Mouse (Mus musculus): Measurements from ENCODE around the gene Gm20388. TPM values are rescaled to one million over a fixed set of nuclear protein-coding genes. Genes with fewer than 3 reads are reported as not detected.
A peak's percentile ranks its signal among the peaks of the same experiment; 100 is the strongest.

Gm20388 gene
- polyA plus RNA-seq, 1 experiment = 18.7 TPM

DNA sequence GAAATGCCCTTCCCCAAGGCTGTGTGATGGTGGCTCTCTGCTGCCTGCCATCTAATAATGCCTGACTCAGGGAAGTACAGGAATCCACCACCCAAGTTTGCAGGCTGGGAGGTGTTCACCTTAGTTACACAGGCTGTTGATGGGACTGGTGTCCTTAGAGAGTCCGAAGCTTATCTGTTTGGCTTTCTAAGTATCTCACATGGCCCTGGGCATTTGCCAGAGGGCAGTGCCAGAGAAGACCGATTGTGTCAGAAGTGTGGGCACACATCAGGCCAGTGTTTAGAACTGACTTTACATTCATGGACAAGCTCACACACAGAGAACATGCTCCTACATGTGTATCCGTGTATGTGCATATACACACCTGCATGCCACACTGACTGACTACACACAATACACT, 1300.0 kb downstream of the Gm20388 start:
- no peak overlapping the region for H3K27ac ChIP-seq (ENCODE audit: insufficient read depth, low read length)
- H3K4me1 ChIP-seq (ENCODE audit: control insufficient read depth, insufficient read depth, low read length) = no peaks in the 10 kb centered on the region
- no peak for DNase-seq
- WGBS = 70% methylated on average over 3 of the region's 3 CpGs
- H3K4me3 ChIP-seq (replicated peaks; ENCODE audit: insufficient read depth, low read depth, low read length) = no peak overlapping the region
- no peak for TF ChIP-seq POLR2A (IDR thresholded peaks at IDR 0.05; ENCODE audit: borderline replicate concordance, insufficient read depth, low read length)
- TF ChIP-seq CTCF (IDR thresholded peaks at IDR 0.05; ENCODE audit: borderline replicate concordance, insufficient read depth, low read depth, low read length) = no peak
- no peaks in the 10 kb centered on the region for H3K27me3 ChIP-seq (ENCODE audit: control insufficient read depth, insufficient read depth, low read length)

DNA sequence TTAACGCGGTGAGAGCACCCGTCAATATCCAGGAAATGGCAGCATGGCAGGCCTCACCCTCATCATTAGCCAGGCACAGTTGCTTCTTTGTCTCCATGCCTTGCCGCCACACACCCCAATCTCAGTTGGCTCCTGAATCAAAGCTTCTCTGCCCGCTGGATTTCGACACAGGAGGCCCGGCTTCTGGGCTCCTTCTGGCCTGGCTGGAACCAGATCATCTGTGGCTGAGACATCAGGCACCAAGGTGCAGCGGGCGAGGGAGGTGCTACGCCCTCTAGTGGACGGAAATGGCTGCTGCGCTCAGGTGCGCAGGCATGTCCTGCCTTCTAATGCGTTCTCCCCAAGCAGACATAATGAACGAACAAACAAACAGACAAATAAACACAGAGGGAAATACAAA, 1302.6 kb downstream of the Gm20388 start:
- H3K4me3 ChIP-seq (replicated peaks; ENCODE audit: insufficient read depth, low read depth, low read length) = no peak overlapping the region
- DNase-seq = no peak
- H3K27me3 ChIP-seq (ENCODE audit: control insufficient read depth, insufficient read depth, low read length) = no peaks in the 10 kb centered on the region
- no peaks in the 10 kb centered on the region for H3K4me1 ChIP-seq (ENCODE audit: control insufficient read depth, insufficient read depth, low read length)
- H3K27ac ChIP-seq (ENCODE audit: insufficient read depth, low read length) = no peak overlapping the region
- WGBS = 22% methylated on average over 15 of the region's 15 CpGs
- no peak for TF ChIP-seq CTCF (IDR thresholded peaks at IDR 0.05; ENCODE audit: borderline replicate concordance, insufficient read depth, low read depth, low read length)
- TF ChIP-seq POLR2A (IDR thresholded peaks at IDR 0.05; ENCODE audit: borderline replicate concordance, insufficient read depth, low read length) = no peak

DNA sequence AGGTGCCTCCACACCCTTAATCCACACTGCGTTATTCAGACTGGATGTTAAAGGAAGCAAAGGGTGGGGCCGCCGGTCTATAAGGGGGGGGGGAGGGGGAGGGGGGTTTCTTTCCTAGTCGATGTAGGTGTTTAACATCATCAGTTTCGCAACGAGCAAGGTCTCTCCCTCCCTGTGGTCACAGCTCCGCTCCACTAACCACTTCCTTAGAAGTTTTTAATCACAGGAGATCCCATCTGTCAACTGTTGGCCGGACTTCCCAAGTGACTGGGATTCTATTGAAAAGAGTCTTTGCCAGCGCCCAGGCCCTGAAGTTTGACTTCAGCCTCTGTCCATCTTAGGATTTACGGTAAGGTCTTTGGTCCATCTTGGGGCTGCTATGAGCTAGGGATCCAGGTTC, 1303.0 kb downstream of the Gm20388 start:
- H3K27me3 ChIP-seq (ENCODE audit: control insufficient read depth, insufficient read depth, low read length) = no peaks in the 10 kb centered on the region
- no peaks in the 10 kb centered on the region for H3K4me1 ChIP-seq (ENCODE audit: control insufficient read depth, insufficient read depth, low read length)
- H3K4me3 ChIP-seq (replicated peaks; ENCODE audit: insufficient read depth, low read depth, low read length) = no peak overlapping the region
- no peak for TF ChIP-seq CTCF (IDR thresholded peaks at IDR 0.05; ENCODE audit: borderline replicate concordance, insufficient read depth, low read depth, low read length)
- TF ChIP-seq POLR2A (IDR thresholded peaks at IDR 0.05; ENCODE audit: borderline replicate concordance, insufficient read depth, low read length) = no peak
- no peak for DNase-seq
- 22% methylated on average over 10 of the region's 10 CpGs for WGBS
- no peak overlapping the region for H3K27ac ChIP-seq (ENCODE audit: insufficient read depth, low read length)

DNA sequence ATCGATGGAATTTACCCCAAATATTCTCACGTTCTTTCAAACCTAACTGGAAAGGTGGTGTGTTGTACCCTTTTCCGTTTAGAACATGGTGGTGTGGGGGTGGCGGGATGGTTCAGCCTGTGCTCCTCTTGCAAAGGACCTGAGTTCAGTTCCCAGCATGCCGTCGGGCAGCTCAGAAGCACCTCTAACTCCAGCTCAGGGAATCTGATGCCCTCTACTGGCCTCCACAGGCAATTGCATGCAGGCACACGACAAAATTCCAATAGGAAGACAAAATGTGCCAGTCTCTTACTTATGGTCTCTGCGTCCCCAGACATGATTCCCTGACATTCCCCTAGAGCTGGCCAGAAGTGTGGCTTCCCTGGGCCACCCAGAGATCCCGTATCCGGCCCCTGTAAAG, 1304.3 kb downstream of the Gm20388 start:
- Histone ChIP-seq H3K27me3 (ENCODE audit: control insufficient read depth, insufficient read depth, low read length) (no peaks in the 10 kb centered on the region), H3K4me3 (replicated peaks; ENCODE audit: insufficient read depth, low read depth, low read length) (no peak overlapping the region), H3K27ac (ENCODE audit: insufficient read depth, low read length) (no peak overlapping the region), H3K4me1 (ENCODE audit: control insufficient read depth, insufficient read depth, low read length) (no peaks in the 10 kb centered on the region)
- no peak for TF ChIP-seq POLR2A (IDR thresholded peaks at IDR 0.05; ENCODE audit: borderline replicate concordance, insufficient read depth, low read length)
- TF ChIP-seq CTCF (IDR thresholded peaks at IDR 0.05; ENCODE audit: borderline replicate concordance, insufficient read depth, low read depth, low read length) = 0 out of 2 replicates have a peak, but pooled peaks have one; percentile 7
- WGBS = 79% methylated on average over 10 of the region's 10 CpGs
- no peak for DNase-seq

GRCm38 (mm10) chr8:121216441-121216949, 1305.9 kb downstream of the Gm20388 start:
- Histone ChIP-seq H3K27me3 (ENCODE audit: control insufficient read depth, insufficient read depth, low read length) (no peaks in the 10 kb centered on the region), H3K27ac (ENCODE audit: insufficient read depth, low read length) (no peak overlapping the region), H3K4me1 (ENCODE audit: control insufficient read depth, insufficient read depth, low read length) (no peaks in the 10 kb centered on the region), H3K4me3 (replicated peaks; ENCODE audit: insufficient read depth, low read depth, low read length) (no peak overlapping the region)
- WGBS = 88% methylated on average over 10 of the region's 10 CpGs
- DNase-seq = no peak
- TF ChIP-seq CTCF (IDR thresholded peaks at IDR 0.05; ENCODE audit: borderline replicate concordance, insufficient read depth, low read depth, low read length) (no peak), POLR2A (IDR thresholded peaks at IDR 0.05; ENCODE audit: borderline replicate concordance, insufficient read depth, low read length) (no peak)

GRCm38 (mm10) chr8:121218486-121218885, 1307.8 kb downstream of the Gm20388 start:
- no peak for DNase-seq
- TF ChIP-seq POLR2A (IDR thresholded peaks at IDR 0.05; ENCODE audit: borderline replicate concordance, insufficient read depth, low read length) (no peak), CTCF (IDR thresholded peaks at IDR 0.05; ENCODE audit: borderline replicate concordance, insufficient read depth, low read depth, low read length) (peak; percentile 29; the same call in 1 of the 2 replicates)
- Histone ChIP-seq H3K27me3 (ENCODE audit: control insufficient read depth, insufficient read depth, low read length) (no peaks in the 10 kb centered on the region), H3K27ac (ENCODE audit: insufficient read depth, low read length) (no peak overlapping the region), H3K4me1 (ENCODE audit: control insufficient read depth, insufficient read depth, low read length) (no peaks in the 10 kb centered on the region), H3K4me3 (replicated peaks; ENCODE audit: insufficient read depth, low read depth, low read length) (no peak overlapping the region)
- WGBS = 88% methylated on average over 3 of the region's 3 CpGs

DNA sequence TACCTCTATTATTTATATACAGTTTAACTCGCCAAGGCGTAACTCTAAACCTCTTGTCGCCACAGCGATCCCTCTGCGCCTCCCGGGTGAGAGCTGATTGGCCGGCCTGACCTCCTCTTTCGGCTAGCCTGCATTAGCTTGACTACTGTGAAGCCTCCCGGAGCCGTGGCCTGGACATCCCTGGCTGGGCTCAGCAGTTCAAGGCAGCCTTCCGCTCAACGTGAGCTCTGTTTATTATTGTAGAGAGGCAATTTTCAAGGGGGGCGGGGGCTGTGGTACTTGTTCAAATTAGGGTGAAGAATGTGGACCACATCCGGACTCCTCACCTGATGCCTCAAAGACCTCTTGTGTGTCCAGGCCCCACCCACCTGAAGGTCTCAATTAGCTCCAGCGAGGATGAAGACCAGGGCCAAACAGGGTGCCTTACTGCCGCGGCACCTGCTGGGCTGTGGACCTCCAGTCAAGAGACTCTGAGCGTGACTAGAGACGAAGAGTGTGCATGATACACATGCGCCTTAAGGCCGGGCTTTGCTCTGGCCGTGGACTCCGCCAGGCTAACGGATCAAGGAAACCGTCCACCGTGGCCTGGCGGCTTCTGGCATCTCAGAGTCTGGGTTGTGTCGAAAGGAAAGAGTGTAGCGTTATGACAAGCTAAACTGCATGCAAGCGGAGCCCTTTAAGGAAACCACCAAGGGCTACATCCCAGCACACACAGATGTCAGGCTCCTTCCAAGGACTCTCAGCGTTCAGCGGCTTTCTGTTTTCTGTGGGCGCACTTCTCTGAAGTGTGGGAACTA, 1309.7 kb downstream of the Gm20388 start:
- no peaks in the 10 kb centered on the region for H3K27me3 ChIP-seq (ENCODE audit: control insufficient read depth, insufficient read depth, low read length)
- WGBS = 57% methylated on average over 33 of the region's 33 CpGs
- no peak for TF ChIP-seq POLR2A (IDR thresholded peaks at IDR 0.05; ENCODE audit: borderline replicate concordance, insufficient read depth, low read length)
- no peak for TF ChIP-seq CTCF (IDR thresholded peaks at IDR 0.05; ENCODE audit: borderline replicate concordance, insufficient read depth, low read depth, low read length)

GRCm38 (mm10) chr8:121224709-121225108, 1314.1 kb downstream of the Gm20388 start:
- no peak overlapping the region for H3K4me3 ChIP-seq (replicated peaks; ENCODE audit: insufficient read depth, low read depth, low read length)
- no peak overlapping the region for H3K27ac ChIP-seq (ENCODE audit: insufficient read depth, low read length)
- 71% methylated on average over 8 of the region's 8 CpGs for WGBS
- no peak for TF ChIP-seq CTCF (IDR thresholded peaks at IDR 0.05; ENCODE audit: borderline replicate concordance, insufficient read depth, low read depth, low read length)
- no peak for TF ChIP-seq POLR2A (IDR thresholded peaks at IDR 0.05; ENCODE audit: borderline replicate concordance, insufficient read depth, low read length)
- DNase-seq = no peak
- no peaks in the 10 kb centered on the region for H3K4me1 ChIP-seq (ENCODE audit: control insufficient read depth, insufficient read depth, low read length)
- no peaks in the 10 kb centered on the region for H3K27me3 ChIP-seq (ENCODE audit: control insufficient read depth, insufficient read depth, low read length)

More for the DNA sequence above, 1309.7 kb downstream of the Gm20388 start:
- H3K4me3 ChIP-seq (replicated peaks; ENCODE audit: insufficient read depth, low read depth, low read length) = no peak overlapping the region
- no peaks in the 10 kb centered on the region for H3K4me1 ChIP-seq (ENCODE audit: control insufficient read depth, insufficient read depth, low read length)
- no peak overlapping the region for H3K27ac ChIP-seq (ENCODE audit: insufficient read depth, low read length)
- no peak for DNase-seq
